Comparison of ENCODE assay signal across 15 mouse cellular contexts in genomic region chr16:74500687-74501086, GRCm38 (mm10).
DNase-seq lines count a peak whose midpoint lies in the region.
"Had no signal": no experiment of that assay in that cellular context is flagged by ENCODE, and none has a peak within 500 bp of the region (broad histone marks: within the 10 kb centered on the region; RNA-seq: fewer than 3 reads in every experiment).

No protein-coding gene starts in this region.

- intact Hi-C loops in left cerebral cortex, postnatal 25 days (cut with DNase I), result no loop called here
- intact Hi-C loops in left cerebral cortex, postnatal 36 days (cut with DNase I), result no loop called here

- peak; percentile 8 to 31 for DNase-seq in frontal cortex, postnatal 36 days (ENCODE audit: low spot score in 2 of 2)
- DNase-seq in frontal cortex, postnatal 10 days (ENCODE audit: low spot score in 2 of 2), result no peak
- peak; percentile 14 to 68 for DNase-seq in left cerebral cortex, postnatal 25 days (ENCODE audit: low spot score in 2 of 2)
- no peak for DNase-seq in left cerebral cortex, postnatal 36 days (ENCODE audit: low spot score in 2 of 2)
- peak; percentile 42 for DNase-seq in brain, adult 2 months (ENCODE audit: low read depth, low spot score)
- peak; percentile 40 for DNase-seq in telencephalon, adult 2 months (ENCODE audit: low read depth, low spot score)
- DNase-seq: adrenal gland, adult 2 months; adrenal gland, postnatal 14 days; cerebellum, adult 11-12 months; cerebellum, adult 8-10 months; cerebellum, postnatal 10 days; cerebellum, postnatal 36 days; embryo, embryonic 11 days; gastrocnemius, postnatal 25 days; heart, adult 2 months had no signal

Comparison
In these comparisons a context has a peak if more than half of its experiments do, and no peak if none do; other contexts are left out.
1. DNase-seq: peak in frontal cortex, postnatal 36 days (2 of 2), left cerebral cortex, postnatal 25 days (2 of 2), brain, adult 2 months (single experiment) and telencephalon, adult 2 months (single experiment); none in frontal cortex, postnatal 10 days (0 of 2) and left cerebral cortex, postnatal 36 days (0 of 2).